Mouse (Mus musculus) WW6 (cell line): ENCODE results near the gene Vwa7.
"Not testable (repeated sequence)": the region's sequence is repeated elsewhere in the genome, so short reads cannot be mapped to it uniquely, and the experiment has no call there.

Source experiments
- DNase-seq: peaks from one replicate; pipeline ENCODE4 v3.0.0-alpha.2; 2013; ENCODE audit warnings: low read depth, low spot score

Gene Vwa7

GRCm38 (mm10) chr17:35016376-35016775, at the start of gene Vwa7:
TSS of gene Vwa7 (plus strand) at chr17:35016579.
- DNase-seq: no peak

- DNase-seq: not testable (repeated sequence)
These were observed 46.6 kb upstream of the Vwa7 start, which contains the start of gene Gm20481 for GRCm38 (mm10) chr17:34969822-34970221. TSS of gene Gm20481 (plus strand) at chr17:34969912.

- not testable (repeated sequence) for DNase-seq
These were observed 45.5 kb upstream of the Vwa7 start for GRCm38 (mm10) chr17:34970850-34971249.

GRCm38 (mm10) chr17:34971694-34972068, 44.7 kb upstream of the Vwa7 start:
- DNase-seq: not testable (repeated sequence)

GRCm38 (mm10) chr17:34972069-34972749, 44.2 kb upstream of the Vwa7 start, which contains the start of the genes Hspa1a and Hspa1l:
TSS of gene Hspa1a (minus strand) at chr17:34972156.
TSS of gene Hspa1l (plus strand) at chr17:34972703.
- not testable (repeated sequence) for DNase-seq

- no peak for DNase-seq
These were observed 40.5 kb upstream of the Vwa7 start for GRCm38 (mm10) chr17:34975581-34976492.

- DNase-seq: no peak
These were observed 39.4 kb upstream of the Vwa7 start for GRCm38 (mm10) chr17:34977000-34977399.

- DNase-seq: no peak
These were observed 38.1 kb upstream of the Vwa7 start for GRCm38 (mm10) chr17:34978239-34978638.

- no peak for DNase-seq
These were observed 36.7 kb upstream of the Vwa7 start for GRCm38 (mm10) chr17:34979631-34980030.

GRCm38 (mm10) chr17:34980655-34981054, 35.7 kb upstream of the Vwa7 start:
- DNase-seq: no peak

GRCm38 (mm10) chr17:34981690-34982180, 34.6 kb upstream of the Vwa7 start, which contains the start of gene Lsm2:
TSS of gene Lsm2 (plus strand) at chr17:34981862.
- DNase-seq: peak; percentile 80

- DNase-seq: no peak
These were observed 34.1 kb upstream of the Vwa7 start for GRCm38 (mm10) chr17:34982328-34982727.

GRCm38 (mm10) chr17:34984218-34984617, 32.2 kb upstream of the Vwa7 start:
- DNase-seq: no peak

GRCm38 (mm10) chr17:34994751-34995150, 21.6 kb upstream of the Vwa7 start:
- no peak for DNase-seq

- not testable (repeated sequence) for DNase-seq
These were observed 21.2 kb upstream of the Vwa7 start for GRCm38 (mm10) chr17:34995192-34995591.

- not testable (repeated sequence) for DNase-seq
These were observed 20.5 kb upstream of the Vwa7 start for GRCm38 (mm10) chr17:34995927-34996326.

- DNase-seq: no peak
These were observed 19.8 kb upstream of the Vwa7 start for GRCm38 (mm10) chr17:34996411-34997141.

GRCm38 (mm10) chr17:34997142-34997483, 19.3 kb upstream of the Vwa7 start:
- no peak for DNase-seq

- DNase-seq: no peak
These were observed 17.6 kb upstream of the Vwa7 start for GRCm38 (mm10) chr17:34998526-34999430.

- not testable (repeated sequence) for DNase-seq
These were observed 16.3 kb upstream of the Vwa7 start for GRCm38 (mm10) chr17:34999871-35000716.
